Mouse (Mus musculus) C2C12 (cell line): ENCODE results near the gene Ehf. TPM values are rescaled to one million over a fixed set of nuclear protein-coding genes. Genes with fewer than 3 reads are reported as not detected.

ENCODE experiments used
- H3K27me3 ChIP-seq: one replicate; pipeline ENCODE4 v1.6.1; 2011; ENCODE audit not compliant: control insufficient read depth, insufficient read depth, insufficient read length
- H3K36me3 ChIP-seq: one replicate; pipeline ENCODE4 v1.6.1; 2011; ENCODE audit not compliant: control insufficient read depth, insufficient read depth
- H3K4me3 ChIP-seq: one replicate; pipeline ENCODE4 v1.5.1; 2011; ENCODE audit warnings: mild to moderate bottlenecking, control low read depth; ENCODE audit not compliant: poor library complexity, insufficient read depth, severe bottlenecking
- H3K79me2 ChIP-seq: one replicate; pipeline ENCODE4 v1.6.1; 2011; ENCODE audit not compliant: control insufficient read depth, insufficient read depth
- H3K79me3 ChIP-seq: one replicate; pipeline ENCODE4 v1.6.1; 2011; ENCODE audit warnings: low read depth, control low read depth
- H3ac ChIP-seq: one replicate; pipeline ENCODE3; 2011; ENCODE audit warnings: low read depth; ENCODE audit not compliant: control insufficient read depth, insufficient read length
- CEBPB ChIP-seq: IDR thresholded peaks from one replicate; pipeline ENCODE4 v1.6.1; 2011; ENCODE audit warnings: low read depth, mild to moderate bottlenecking, control low read depth, moderate library complexity
- CTCF ChIP-seq: IDR thresholded peaks from one replicate; pipeline ENCODE4 v1.5.1; 2011; ENCODE audit not compliant: control insufficient read depth, insufficient read depth, insufficient read length
- FOSL1 ChIP-seq: IDR thresholded peaks from one replicate; pipeline ENCODE4 v1.8.0; 2011; ENCODE audit warnings: mild to moderate bottlenecking, low read length; ENCODE audit not compliant: poor library complexity, insufficient read depth, severe bottlenecking
- MAX ChIP-seq: IDR thresholded peaks from one replicate; pipeline ENCODE4 v1.6.1; 2011; ENCODE audit warnings: mild to moderate bottlenecking, control low read depth
- MYOD1 ChIP-seq: IDR thresholded peaks from one replicate; pipeline ENCODE4 v1.6.1; 2011; ENCODE audit warnings: low read depth; ENCODE audit not compliant: control insufficient read depth, insufficient read length
- MYOG ChIP-seq: IDR thresholded peaks from one replicate; pipeline ENCODE4 v1.6.1; 2011; ENCODE audit not compliant: control insufficient read depth, insufficient read length; ENCODE audit errors: extremely low read depth
- USF1 ChIP-seq: IDR thresholded peaks from one replicate; pipeline ENCODE4 v1.6.1; 2011; ENCODE audit warnings: low read depth, mild to moderate bottlenecking, control low read depth, moderate library complexity
- polyA plus RNA-seq: library from polyadenylated mRNA; unstranded; fragments of >200 nt; fragmentation: generic; extraction: Trizol; gene quantifications from one replicate; pipeline ENCODE4 v1.2.1, GENCODE M21; 2012; ENCODE audit warnings: missing spikeins

The Ehf gene
- polyA plus RNA-seq, 1 experiment = not detected

DNA sequence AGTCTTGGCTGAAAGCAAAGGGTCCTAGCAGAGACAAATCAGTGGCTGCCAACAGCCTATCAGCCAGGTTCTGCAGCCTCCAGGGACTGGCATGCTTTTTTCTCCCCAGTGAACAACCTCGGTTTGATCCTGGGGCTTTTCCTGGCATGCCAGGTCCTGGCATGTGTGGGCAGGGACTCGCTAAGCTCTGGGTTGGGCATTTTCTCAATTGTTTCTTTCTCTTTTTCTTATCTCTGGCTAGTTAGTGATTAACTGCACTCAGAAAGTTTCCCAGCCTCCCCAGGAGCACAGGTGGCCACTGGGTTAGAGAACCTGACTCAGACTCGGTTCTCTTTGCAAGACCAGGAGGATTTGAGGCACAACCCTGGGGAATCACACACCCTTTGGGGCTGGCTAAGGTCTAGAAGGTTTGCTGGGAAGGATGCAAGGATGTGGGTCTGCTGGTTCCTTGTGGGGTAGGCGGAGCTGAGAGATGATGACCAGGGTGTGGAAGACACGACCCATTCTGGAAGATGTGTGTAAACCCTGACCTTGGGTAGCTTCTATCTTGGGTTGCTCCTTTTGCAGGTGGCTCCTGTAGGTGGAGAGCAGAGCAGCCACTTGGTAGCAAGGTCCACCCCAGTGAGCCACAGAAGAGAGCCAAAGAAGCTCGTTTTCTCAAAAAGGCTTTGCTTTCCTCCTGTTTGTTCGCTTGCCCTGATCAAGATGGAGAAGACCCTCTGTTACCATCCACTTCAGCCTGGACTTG is 22.4 kb upstream of the Ehf start:
- Histone ChIP-seq H3K79me2 (no peaks in the 10 kb centered on the region), H3K27me3 (peaks cover 22% of the 10 kb centered on the region), H3K4me3 (no peak overlapping the region), H3K36me3 (no peaks in the 10 kb centered on the region), H3K79me3 (no peaks in the 10 kb centered on the region), H3ac (no peak overlapping the region)
- no peak for TF ChIP-seq CTCF
- TF ChIP-seq MYOD1 = no peak
- no peak for TF ChIP-seq MYOG
- no peak for TF ChIP-seq USF1
- TF ChIP-seq CEBPB = no peak
- no peak for TF ChIP-seq FOSL1
- TF ChIP-seq MAX = no peak

DNA sequence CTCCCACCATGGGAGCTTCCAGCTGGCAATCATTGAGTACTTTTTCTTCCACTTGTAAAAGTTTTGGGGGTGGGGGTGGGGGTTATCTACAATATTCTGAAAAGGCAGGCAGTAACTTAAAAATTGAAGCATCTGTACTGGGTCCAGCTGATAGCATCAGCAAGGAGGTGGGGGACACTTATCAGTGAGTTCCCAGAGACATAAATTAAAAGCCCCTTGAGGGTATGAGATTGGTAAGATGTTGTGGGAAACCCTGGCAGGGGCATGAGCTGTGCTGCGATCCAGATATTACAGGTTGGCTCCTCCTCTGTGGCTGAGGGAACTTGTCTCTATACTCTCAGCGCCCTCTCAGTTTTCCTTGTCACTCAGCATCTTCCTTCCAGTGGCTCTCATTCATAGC is 21.2 kb upstream of the Ehf start:
- no peaks in the 10 kb centered on the region for H3K79me2 ChIP-seq
- no peak for TF ChIP-seq FOSL1
- no peak for TF ChIP-seq MYOG
- TF ChIP-seq MYOD1 = no peak
- no peak for TF ChIP-seq USF1
- no peak for TF ChIP-seq MAX
- no peak for TF ChIP-seq CTCF
- TF ChIP-seq CEBPB = no peak
- no peak overlapping the region for H3K4me3 ChIP-seq
- no peaks in the 10 kb centered on the region for H3K36me3 ChIP-seq
- H3K79me3 ChIP-seq = no peaks in the 10 kb centered on the region
- no peak overlapping the region for H3ac ChIP-seq
- H3K27me3 ChIP-seq = peaks cover 21% of the 10 kb centered on the region

DNA sequence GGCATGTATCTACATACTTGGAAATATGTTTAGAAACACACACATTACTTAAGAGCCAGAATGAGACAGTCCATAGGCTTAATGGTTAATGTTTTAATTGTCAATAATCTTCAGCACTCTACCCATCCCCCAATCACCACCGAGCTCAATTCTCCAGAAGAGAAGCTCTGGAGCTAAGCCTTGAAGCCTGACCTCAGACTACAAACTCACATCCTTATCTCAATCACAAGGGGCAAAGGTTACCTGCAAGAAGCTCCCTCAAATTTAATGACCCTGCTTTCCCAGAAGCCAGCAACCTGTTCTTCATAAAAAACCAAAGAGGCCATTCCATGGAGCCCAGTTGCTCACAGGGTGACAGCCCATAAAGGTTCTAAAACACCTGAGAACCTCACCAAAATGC is 19.1 kb upstream of the Ehf start:
- H3K36me3 ChIP-seq = no peaks in the 10 kb centered on the region
- H3K27me3 ChIP-seq = peaks cover 17% of the 10 kb centered on the region
- H3K4me3 ChIP-seq = no peak overlapping the region
- TF ChIP-seq MYOD1 = no peak
- TF ChIP-seq USF1 = no peak
- TF ChIP-seq CEBPB = no peak
- no peak for TF ChIP-seq FOSL1
- no peak for TF ChIP-seq CTCF
- no peak for TF ChIP-seq MYOG
- no peak for TF ChIP-seq MAX
- no peaks in the 10 kb centered on the region for H3K79me3 ChIP-seq
- no peaks in the 10 kb centered on the region for H3K79me2 ChIP-seq
- no peak overlapping the region for H3ac ChIP-seq

DNA sequence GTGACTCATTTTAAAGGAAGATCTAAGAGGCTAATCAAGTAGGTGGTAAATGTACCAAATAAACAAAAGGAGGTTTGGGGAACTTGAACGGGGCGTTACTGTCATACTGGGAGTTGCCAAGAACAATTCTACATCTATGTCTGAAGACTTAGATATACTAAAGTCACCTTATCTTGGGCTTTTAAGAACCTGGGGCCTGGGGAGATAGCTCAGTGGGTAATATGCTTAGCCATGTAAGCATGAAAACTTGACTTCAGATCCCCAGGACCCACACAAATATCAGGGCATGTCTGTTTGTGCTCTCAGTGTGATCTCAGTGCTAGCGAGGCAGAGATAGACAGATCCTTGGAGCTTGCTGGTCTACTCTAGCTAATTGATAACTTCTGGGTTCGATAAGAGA is 18.6 kb upstream of the Ehf start:
- no peak for TF ChIP-seq USF1
- H3K27me3 ChIP-seq = peaks cover 17% of the 10 kb centered on the region
- H3K4me3 ChIP-seq = no peak overlapping the region
- H3K36me3 ChIP-seq = no peaks in the 10 kb centered on the region
- H3K79me3 ChIP-seq = no peaks in the 10 kb centered on the region
- no peak overlapping the region for H3ac ChIP-seq
- H3K79me2 ChIP-seq = no peaks in the 10 kb centered on the region

DNA sequence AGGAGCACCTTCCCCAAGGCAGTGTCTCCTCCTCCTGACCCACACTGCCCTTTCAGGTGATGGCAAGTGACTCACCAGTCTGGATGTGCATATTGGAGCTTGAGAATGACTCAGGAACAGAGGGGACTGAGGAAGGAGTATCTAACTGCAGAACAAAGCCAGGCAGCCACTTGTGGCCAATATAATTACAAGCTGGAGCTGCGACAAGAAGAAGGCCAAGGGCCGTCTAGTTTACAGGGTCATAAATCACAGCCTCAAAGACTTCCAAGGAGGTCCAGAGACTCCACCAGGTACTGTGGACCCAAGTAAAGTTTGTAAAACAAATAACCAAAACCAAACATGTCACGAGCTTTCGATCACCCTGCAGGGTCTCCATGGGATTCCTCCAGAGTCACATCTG is 10.9 kb upstream of the Ehf start:
- Histone ChIP-seq H3K36me3 (no peaks in the 10 kb centered on the region), H3K27me3 (peaks cover 7% of the 10 kb centered on the region), H3ac (no peak overlapping the region), H3K79me3 (no peaks in the 10 kb centered on the region), H3K4me3 (no peak overlapping the region), H3K79me2 (no peaks in the 10 kb centered on the region)
- TF ChIP-seq MAX (no peak), MYOG (no peak), USF1 (no peak), CEBPB (no peak), FOSL1 (no peak), MYOD1 (no peak), CTCF (no peak)

DNA sequence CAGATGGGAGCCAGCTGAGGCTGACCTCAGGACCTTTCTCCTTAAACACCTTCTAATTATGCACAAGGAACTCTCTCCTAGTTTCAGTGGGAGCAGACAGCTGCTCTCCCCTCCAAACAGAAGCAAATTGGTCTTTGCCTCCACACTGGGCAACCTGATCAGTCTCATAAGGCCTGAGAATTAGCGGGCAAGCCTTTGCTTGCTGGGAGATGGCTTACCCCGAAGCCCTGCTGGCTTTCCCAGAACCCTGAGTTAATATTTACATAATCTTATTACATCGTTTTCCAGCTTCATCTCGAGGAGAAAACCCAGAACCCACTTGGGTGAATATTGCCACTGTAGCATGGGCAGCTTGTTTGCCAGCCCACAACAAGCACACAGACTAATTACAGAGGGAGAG is 9.6 kb upstream of the Ehf start:
- H3K27me3 ChIP-seq = peaks cover 7% of the 10 kb centered on the region
- H3ac ChIP-seq = no peak overlapping the region
- H3K4me3 ChIP-seq = no peak overlapping the region
- H3K36me3 ChIP-seq = no peaks in the 10 kb centered on the region
- H3K79me2 ChIP-seq = no peaks in the 10 kb centered on the region
- no peaks in the 10 kb centered on the region for H3K79me3 ChIP-seq
- TF ChIP-seq FOSL1 = no peak
- TF ChIP-seq MAX = no peak
- no peak for TF ChIP-seq MYOG
- no peak for TF ChIP-seq CEBPB
- TF ChIP-seq USF1 = no peak
- no peak for TF ChIP-seq MYOD1
- TF ChIP-seq CTCF = no peak
